Mouse (Mus musculus) hindbrain, embryonic 14.5 days (tissue): ENCODE measurements around the gene Ctnnbl1. TPM values are rescaled to one million over a fixed set of nuclear protein-coding genes. Genes with fewer than 3 reads are reported as not detected.
A peak's percentile ranks its signal among the peaks of the same experiment; 100 is the strongest.

Source experiments
- ATAC-seq: fragments of 200-750 bp; cut with Nextera tagmentation; 2 replicates; pipeline ENCODE4 v1.8.0; 2017; ENCODE audit warnings: moderate number of reproducible peaks, mild to moderate bottlenecking, moderate TSS enrichment, moderate library complexity; ENCODE audit not compliant: low FRiP score
- DNase-seq: peaks from one replicate; pipeline ENCODE4 v3.0.0-alpha.2; 2015; ENCODE audit warnings: low spot score
- H3K27ac ChIP-seq: fragments of 300-500 bp; sonication (generic); 2 replicates; pipeline ENCODE4 v1.5.1; 2014; ENCODE audit warnings: mild to moderate bottlenecking, moderate library complexity
- H3K27me3 ChIP-seq: fragments of 300-500 bp; sonication (generic); 2 replicates; pipeline ENCODE4 v1.6.1; 2014; ENCODE audit warnings: mild to moderate bottlenecking, low read length, mixed read lengths; ENCODE audit not compliant: control insufficient read depth, insufficient read depth
- H3K36me3 ChIP-seq: fragments of 300-500 bp; sonication (generic); replicated peaks from 2 replicates; pipeline ENCODE4 v1.6.1; 2014; ENCODE audit not compliant: control insufficient read depth, insufficient read depth
- H3K4me1 ChIP-seq: fragments of 300-500 bp; sonication (generic); replicated peaks from 2 replicates; pipeline ENCODE4 v1.6.1; 2014; ENCODE audit warnings: antibody characterized with exemption, low read length, mixed read lengths; ENCODE audit not compliant: control insufficient read depth, insufficient read depth
- H3K4me2 ChIP-seq: fragments of 300-500 bp; sonication (generic); replicated peaks from 2 replicates; pipeline ENCODE4 v1.6.1; 2014; ENCODE audit warnings: mild to moderate bottlenecking, moderate library complexity
- H3K4me3 ChIP-seq: fragments of 300-500 bp; sonication (generic); replicated peaks from 2 replicates; pipeline ENCODE4 v1.5.1; 2014; ENCODE audit warnings: mild to moderate bottlenecking, low read length
- H3K9ac ChIP-seq: fragments of 300-500 bp; sonication (generic); 2 replicates; pipeline ENCODE4 v1.6.1; 2014
- H3K9me3 ChIP-seq: fragments of 300-500 bp; sonication (generic); 2 replicates; pipeline ENCODE4 v1.6.1; 2016; ENCODE audit warnings: low read length; ENCODE audit not compliant: control insufficient read depth
- WGBS: fragments of 180-500 bp; shearing (Covaris S2); extraction: QIAGEN DNeasy Blood & Tissue Kit; methylation state at CpG from one replicate; pipeline ENCODE4 v1.1.7; 2014; 5-methylcytosine and 5-hydroxymethylcytosine counted together
- polyA plus RNA-seq: library from polyadenylated mRNA; unstranded; fragments of >200 nt; fragmentation: Nextera tagmentation; extraction: Ambion mirVana; gene quantifications from 2 replicates; pipeline ENCODE4 v1.2.1, GENCODE M21; 2014

The Ctnnbl1 gene
- polyA plus RNA-seq, 1 experiment from 2014 or later = 53.3 TPM

- ATAC-seq (peak; percentile 36; the same call in 1 of the 2 replicates), DNase-seq (no peak)
- Histone ChIP-seq H3K9ac (no peak overlapping the region), H3K4me3 (no peak overlapping the region), H3K9me3 (no peaks in the 10 kb centered on the region), H3K36me3 (no peaks in the 10 kb centered on the region), H3K4me2 (no peak overlapping the region), H3K27ac (peak overlapping the region; percentile 67; the same call in 1 of the 2 replicates), H3K27me3 (no peaks in the 10 kb centered on the region), H3K4me1 (peaks cover 49% of the 10 kb centered on the region)
- WGBS = 32% methylated on average over 8 of the region's 8 CpGs
Measured at GRCm38 (mm10) chr2:157705777-157706158, 31.4 kb upstream of the Ctnnbl1 start.

GRCm38 (mm10) chr2:157707191-157707923 lies 29.8 kb upstream of the Ctnnbl1 start:
- no peak overlapping the region for H3K4me3 ChIP-seq
- peaks cover 41% of the 10 kb centered on the region for H3K4me1 ChIP-seq
- 61% methylated on average over 11 of the region's 11 CpGs for WGBS
- H3K9ac ChIP-seq = peak overlapping the region; percentile 24; the same call in 1 of the 2 replicates
- H3K27ac ChIP-seq = peak overlapping the region; percentile 51; the same call in 1 of the 2 replicates
- DNase-seq (no peak), ATAC-seq (no peak)
- H3K9me3 ChIP-seq = no peaks in the 10 kb centered on the region
- H3K4me2 ChIP-seq = no peak overlapping the region
- no peaks in the 10 kb centered on the region for H3K27me3 ChIP-seq
- no peaks in the 10 kb centered on the region for H3K36me3 ChIP-seq

GRCm38 (mm10) chr2:157712677-157713076 lies 24.5 kb upstream of the Ctnnbl1 start:
- no peak overlapping the region for H3K9ac ChIP-seq
- 81% methylated on average over 6 of the region's 6 CpGs for WGBS
- ATAC-seq = no peak
- peaks cover 22% of the 10 kb centered on the region; the same call in 1 of the 2 replicates for H3K4me1 ChIP-seq
- no peak overlapping the region for H3K27ac ChIP-seq
- no peak overlapping the region for H3K4me2 ChIP-seq
- H3K36me3 ChIP-seq = no peaks in the 10 kb centered on the region
- no peak for DNase-seq
- H3K4me3 ChIP-seq = no peak overlapping the region
- H3K27me3 ChIP-seq = no peaks in the 10 kb centered on the region
- no peaks in the 10 kb centered on the region for H3K9me3 ChIP-seq

- Histone ChIP-seq H3K27ac (no peak overlapping the region), H3K9ac (no peak overlapping the region), H3K9me3 (no peaks in the 10 kb centered on the region), H3K36me3 (no peaks in the 10 kb centered on the region), H3K4me3 (no peak overlapping the region), H3K4me2 (no peak overlapping the region), H3K27me3 (no peaks in the 10 kb centered on the region), H3K4me1 (peaks cover 16% of the 10 kb centered on the region; the same call in 1 of the 2 replicates)
- 29% methylated on average over 12 of the region's 12 CpGs for WGBS
- DNase-seq (peak; percentile 55), ATAC-seq (peak; percentile 65; the same call in 1 of the 2 replicates)
Measured at GRCm38 (mm10) chr2:157715586-157716191, 21.5 kb upstream of the Ctnnbl1 start.

- 69% methylated on average over 4 of the region's 4 CpGs for WGBS
Measured at GRCm38 (mm10) chr2:157718441-157718840, 18.8 kb upstream of the Ctnnbl1 start.

GRCm38 (mm10) chr2:157723883-157724573 lies 13.2 kb upstream of the Ctnnbl1 start:
- no peaks in the 10 kb centered on the region for H3K27me3 ChIP-seq
- no peaks in the 10 kb centered on the region for H3K36me3 ChIP-seq
- H3K4me2 ChIP-seq = no peak overlapping the region
- peak overlapping the region; percentile 85 for H3K27ac ChIP-seq
- no peaks in the 10 kb centered on the region for H3K9me3 ChIP-seq
- ATAC-seq (peak; percentile 83), DNase-seq (peak; percentile 48)
- WGBS = 28% methylated on average over 8 of the region's 8 CpGs
- H3K4me3 ChIP-seq = no peak overlapping the region
- peaks cover 12% of the 10 kb centered on the region; the same call in 1 of the 2 replicates for H3K4me1 ChIP-seq
- 0 out of 2 replicates have a peak overlapping the region, but pooled peaks have one; percentile 10 for H3K9ac ChIP-seq

More at GRCm38 (mm10) chr2:157718441-157718840, 18.8 kb upstream of the Ctnnbl1 start:
- Histone ChIP-seq H3K4me1 (peaks cover 16% of the 10 kb centered on the region; the same call in 1 of the 2 replicates), H3K9me3 (no peaks in the 10 kb centered on the region), H3K27me3 (no peaks in the 10 kb centered on the region), H3K27ac (no peak overlapping the region), H3K4me2 (no peak overlapping the region), H3K4me3 (no peak overlapping the region), H3K36me3 (no peaks in the 10 kb centered on the region), H3K9ac (no peak overlapping the region)
- DNase-seq = no peak
- ATAC-seq = no peak

GRCm38 (mm10) chr2:157724574-157724914 lies 12.7 kb upstream of the Ctnnbl1 start:
- Histone ChIP-seq H3K27ac (peak overlapping the region; percentile 85), H3K4me3 (no peak overlapping the region), H3K27me3 (no peaks in the 10 kb centered on the region), H3K9me3 (no peaks in the 10 kb centered on the region), H3K4me1 (peaks cover 12% of the 10 kb centered on the region; the same call in 1 of the 2 replicates), H3K9ac (0 out of 2 replicates have a peak overlapping the region, but pooled peaks have one; percentile 10), H3K4me2 (no peak overlapping the region), H3K36me3 (no peaks in the 10 kb centered on the region)
- ATAC-seq (0 out of 2 replicates have a peak, but pooled peaks have one; percentile 2), DNase-seq (no peak)
- 47% methylated on average over 5 of the region's 5 CpGs for WGBS

GRCm38 (mm10) chr2:157744619-157745018 lies 7.4 kb downstream of the Ctnnbl1 start:
- Histone ChIP-seq H3K4me2 (no peak overlapping the region), H3K36me3 (no peaks in the 10 kb centered on the region), H3K9me3 (no peaks in the 10 kb centered on the region; the same call in 1 of the 2 replicates), H3K9ac (no peak overlapping the region), H3K27ac (no peak overlapping the region), H3K4me1 (peaks cover 4% of the 10 kb centered on the region; the same call in 1 of the 2 replicates), H3K4me3 (no peak overlapping the region), H3K27me3 (no peaks in the 10 kb centered on the region)
- DNase-seq = no peak
- WGBS = 86% methylated on average over 7 of the region's 7 CpGs
- no peak for ATAC-seq

GRCm38 (mm10) chr2:157745735-157746134 lies 8.5 kb downstream of the Ctnnbl1 start:
- H3K9me3 ChIP-seq = no peaks in the 10 kb centered on the region; the same call in 1 of the 2 replicates
- no peak overlapping the region for H3K9ac ChIP-seq
- DNase-seq (no peak), ATAC-seq (no peak)
- no peak overlapping the region for H3K4me2 ChIP-seq
- no peak overlapping the region for H3K27ac ChIP-seq
- H3K4me1 ChIP-seq = peaks cover 15% of the 10 kb centered on the region
- no peaks in the 10 kb centered on the region for H3K27me3 ChIP-seq
- 96% methylated on average over 4 of the region's 4 CpGs for WGBS
- H3K4me3 ChIP-seq = no peak overlapping the region
- H3K36me3 ChIP-seq = no peaks in the 10 kb centered on the region
